Mouse (Mus musculus): ENCODE measurements around the gene Clybl.

- TF ChIP-seq CTCF (IDR thresholded peaks at IDR 0.05; ENCODE audit: control insufficient read depth, insufficient read depth, low read length) (no peak), POLR2A (IDR thresholded peaks at IDR 0.05; ENCODE audit: borderline replicate concordance, control insufficient read depth, low read depth, low read length) (no peak)
These were observed 234.8 kb downstream of the Clybl start for GRCm38 (mm10) chr14:122416166-122416771.
